Mouse (Mus musculus): Measurements from ENCODE around the gene Tbc1d21.

Tbc1d21 gene

DNA sequence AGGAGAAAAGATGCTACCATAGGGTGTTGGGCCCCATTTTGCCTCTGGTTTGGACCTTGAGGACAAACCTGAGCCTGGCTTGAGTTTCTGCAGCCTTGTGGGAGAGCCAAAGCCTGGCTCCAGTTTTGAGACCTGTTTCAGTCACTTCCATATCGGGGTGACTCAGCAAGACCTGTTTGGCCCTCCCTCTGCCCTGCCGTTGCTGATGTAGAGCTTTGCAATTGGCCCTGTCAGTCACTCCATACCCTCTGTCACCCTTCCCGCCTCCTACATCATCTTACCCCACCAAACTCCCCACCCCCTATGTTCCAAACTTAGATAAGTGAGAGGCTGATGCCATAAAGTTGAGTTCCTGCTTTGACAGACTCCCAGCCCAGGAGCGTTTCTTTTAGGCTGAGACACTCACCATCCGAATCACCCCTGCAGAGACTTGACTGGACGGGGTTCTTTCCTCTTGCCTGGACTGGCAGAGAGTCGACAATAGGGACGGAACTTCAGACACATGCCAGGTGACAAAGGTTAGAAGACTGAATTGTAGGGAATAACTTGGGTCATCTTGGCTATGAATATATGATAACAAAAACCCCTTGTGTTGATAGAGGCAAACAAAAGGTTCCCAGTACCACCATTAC lies 33.5 kb downstream of the Tbc1d21 start:
- DNase-seq = no peak

DNA sequence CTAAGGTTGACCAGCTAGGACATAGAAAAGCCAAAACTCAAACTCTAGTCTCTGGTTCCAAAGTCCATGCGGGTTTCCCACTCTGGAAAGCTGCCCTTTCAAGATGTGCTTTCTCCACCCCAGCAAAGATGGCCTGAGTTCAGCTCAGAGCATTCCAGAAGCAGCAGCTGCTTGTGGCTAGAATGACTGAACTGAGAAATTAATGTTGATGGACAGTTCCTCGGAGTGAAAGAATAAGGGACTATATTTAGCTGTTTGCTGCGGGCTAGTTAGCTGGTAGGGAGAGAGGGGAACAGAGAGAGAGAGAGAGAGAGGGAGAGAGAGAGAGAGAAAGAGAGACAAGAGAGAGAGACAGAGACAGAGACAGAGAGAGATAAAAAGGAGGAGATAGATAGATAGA lies 39.0 kb downstream of the Tbc1d21 start:
- DNase-seq = no peak

DNA sequence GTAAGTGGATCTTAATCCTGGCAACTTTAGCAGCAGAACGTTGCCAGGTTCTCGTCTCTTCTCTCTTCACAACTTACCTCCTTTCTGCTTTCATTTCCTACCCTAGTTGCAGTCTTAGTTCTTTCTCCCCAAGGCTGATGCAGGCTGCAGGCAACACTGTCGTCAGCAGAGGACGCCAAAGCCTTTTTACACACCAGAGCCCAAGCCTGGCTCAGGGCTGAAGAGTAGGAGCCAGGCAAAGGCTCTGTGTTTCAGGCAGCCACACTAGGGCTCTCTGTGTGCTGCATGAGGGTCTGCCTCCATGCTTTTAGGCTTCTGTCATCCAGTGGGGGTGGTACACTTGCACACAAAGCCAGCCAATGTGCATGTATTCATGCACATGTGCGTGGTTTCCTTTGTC lies 40.0 kb downstream of the Tbc1d21 start:
- DNase-seq = no peak

DNA sequence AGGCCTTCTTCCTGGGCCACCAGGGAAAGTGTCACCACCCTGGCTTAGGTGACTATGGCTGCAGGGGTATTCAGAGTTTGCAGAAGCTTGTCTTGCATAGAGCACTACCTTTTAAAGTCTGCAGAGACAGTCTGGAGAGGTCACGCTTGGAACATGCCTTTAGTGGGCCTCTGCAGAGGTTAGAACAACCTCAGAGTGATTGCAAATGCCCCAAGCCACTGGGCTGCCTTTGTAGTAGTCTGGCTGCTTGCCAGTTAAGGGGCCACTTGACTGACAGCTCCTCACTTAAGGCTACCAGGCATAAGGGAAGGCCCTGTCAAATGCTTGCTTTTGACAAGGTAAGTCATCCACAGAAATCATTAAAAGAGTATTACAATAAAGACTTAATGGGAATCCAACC lies 42.9 kb downstream of the Tbc1d21 start:
- no peak for DNase-seq

DNA sequence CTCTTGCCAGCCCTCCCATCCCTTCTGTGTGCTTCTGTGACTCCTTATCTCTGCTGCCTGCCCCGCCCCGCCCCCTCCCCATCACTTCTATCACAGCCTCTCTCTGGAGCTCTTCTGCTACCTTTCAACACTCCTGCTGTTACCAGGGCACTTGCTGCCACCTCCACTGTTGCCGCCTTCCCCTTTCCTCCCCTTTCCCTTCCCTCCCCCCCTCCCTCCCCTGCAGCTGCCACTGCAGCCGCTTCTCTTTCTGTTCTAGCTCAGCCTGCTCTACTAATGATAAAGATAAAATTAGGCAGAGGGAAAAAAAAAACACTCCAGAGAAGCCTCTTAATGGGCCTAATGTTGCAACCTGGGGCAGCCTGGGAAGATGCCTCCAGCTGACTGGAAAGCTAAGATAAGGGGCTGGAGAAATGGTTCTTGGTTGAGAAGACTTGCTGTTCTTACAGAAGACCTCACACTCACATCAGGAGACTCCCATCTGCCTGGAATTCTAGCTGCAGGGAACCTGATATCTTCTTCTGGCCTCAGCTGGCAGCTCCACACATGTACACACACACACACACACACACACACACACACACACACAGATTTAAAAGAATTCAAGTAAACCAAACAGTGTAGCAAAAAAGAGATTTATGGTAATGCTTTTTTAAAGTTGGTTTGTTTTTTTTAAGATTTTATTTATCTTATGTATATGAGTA lies 43.6 kb downstream of the Tbc1d21 start:
- DNase-seq = no peak

DNA sequence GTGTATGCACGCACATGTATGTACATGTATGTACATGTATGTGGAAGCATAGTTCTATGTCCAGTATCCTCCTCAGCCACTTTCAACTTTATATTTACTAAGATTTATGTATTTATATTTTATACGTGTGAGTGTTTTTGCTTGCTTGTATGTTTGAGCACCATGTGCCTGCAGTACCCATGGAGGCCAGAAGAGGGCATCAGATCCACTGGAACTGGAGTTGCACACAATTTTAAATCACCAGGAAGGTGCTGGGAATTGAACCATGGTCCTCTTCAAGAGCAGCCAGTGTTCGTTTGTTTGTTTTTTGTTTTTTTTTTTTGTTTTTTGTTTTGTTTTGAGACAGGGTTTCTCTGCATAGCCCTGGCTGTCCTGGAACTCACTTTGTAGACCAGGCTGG lies 48.6 kb downstream of the Tbc1d21 start:
- DNase-seq = no peak

DNA sequence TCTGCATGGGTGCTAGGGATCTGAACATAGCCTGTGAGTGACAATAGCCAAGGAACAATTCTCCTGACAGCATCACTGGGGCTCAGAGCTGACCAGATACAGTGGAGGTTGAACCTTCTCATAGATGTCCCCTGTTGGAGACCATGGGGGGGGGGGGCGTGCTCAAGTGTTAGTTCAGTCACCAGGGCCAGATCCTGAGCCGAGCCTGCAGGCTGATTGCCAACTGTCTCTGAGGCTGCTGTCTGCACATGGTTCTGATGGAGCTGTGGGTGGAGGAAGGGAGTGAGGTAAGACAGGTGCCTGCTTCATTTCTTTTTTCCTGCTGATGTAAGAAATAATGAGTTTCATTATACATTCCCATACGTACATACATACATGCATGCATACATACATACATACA lies 51.9 kb downstream of the Tbc1d21 start:
- DNase-seq = no peak

DNA sequence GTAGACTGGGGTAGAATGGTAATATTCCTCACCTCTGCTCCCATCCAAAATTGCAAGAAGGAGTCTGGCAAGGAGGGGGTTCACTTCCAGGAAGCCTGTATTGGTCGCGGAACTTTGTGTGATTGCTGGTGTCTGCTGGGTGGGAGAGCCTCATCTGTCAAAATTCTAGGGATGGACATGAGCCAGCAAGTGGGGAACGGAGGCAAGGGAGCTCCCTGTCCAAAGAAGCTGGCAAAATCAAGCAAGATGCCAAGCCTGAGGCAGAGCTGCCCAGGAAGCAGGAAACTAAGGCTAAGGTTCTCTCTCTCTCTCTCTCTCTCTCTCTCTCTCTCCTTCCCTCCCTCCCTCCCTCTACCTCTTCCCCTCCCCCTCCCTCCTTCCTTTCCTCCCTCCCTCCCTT lies 52.9 kb downstream of the Tbc1d21 start:
- no peak for DNase-seq

DNA sequence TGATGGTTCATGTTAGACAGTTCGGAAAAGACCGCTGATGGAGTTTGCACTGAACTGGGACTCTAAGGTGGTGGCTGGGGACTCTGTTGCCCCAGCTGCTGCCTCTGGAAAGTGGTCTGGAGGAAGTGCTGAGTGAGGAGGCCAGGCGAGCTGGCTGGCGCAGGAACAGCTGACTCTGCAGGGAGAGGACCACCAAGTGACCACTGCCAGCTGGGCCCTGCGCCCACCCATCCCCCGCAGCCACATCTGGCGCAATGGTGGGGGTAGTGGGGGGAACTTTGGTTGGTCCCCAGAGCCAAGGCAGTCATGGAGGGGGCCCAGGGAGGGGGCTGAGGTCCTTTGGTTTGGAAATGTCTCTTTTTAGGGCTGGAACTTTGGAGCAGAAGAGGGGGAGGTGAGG lies 53.5 kb downstream of the Tbc1d21 start:
- DNase-seq = no peak

DNA sequence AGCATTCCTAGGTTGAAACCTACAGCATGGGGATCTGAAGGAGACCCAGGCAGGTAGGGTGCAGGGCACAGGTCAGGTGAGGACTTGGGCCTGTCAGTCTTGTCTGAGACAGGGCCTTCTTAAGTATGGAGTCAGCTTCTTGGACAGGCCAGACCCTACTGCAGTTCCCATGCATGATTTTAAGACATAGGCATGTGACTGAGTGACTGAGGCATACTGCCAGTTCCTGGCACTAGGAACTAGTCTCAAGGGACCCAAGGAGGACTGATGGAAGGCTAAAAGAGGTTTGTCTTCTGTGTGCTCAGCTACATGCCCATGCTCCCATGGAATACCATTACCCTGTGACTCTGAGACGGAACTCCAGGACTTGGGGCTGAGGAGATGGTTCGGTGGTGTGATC lies 54.4 kb downstream of the Tbc1d21 start:
- DNase-seq = no peak

DNA sequence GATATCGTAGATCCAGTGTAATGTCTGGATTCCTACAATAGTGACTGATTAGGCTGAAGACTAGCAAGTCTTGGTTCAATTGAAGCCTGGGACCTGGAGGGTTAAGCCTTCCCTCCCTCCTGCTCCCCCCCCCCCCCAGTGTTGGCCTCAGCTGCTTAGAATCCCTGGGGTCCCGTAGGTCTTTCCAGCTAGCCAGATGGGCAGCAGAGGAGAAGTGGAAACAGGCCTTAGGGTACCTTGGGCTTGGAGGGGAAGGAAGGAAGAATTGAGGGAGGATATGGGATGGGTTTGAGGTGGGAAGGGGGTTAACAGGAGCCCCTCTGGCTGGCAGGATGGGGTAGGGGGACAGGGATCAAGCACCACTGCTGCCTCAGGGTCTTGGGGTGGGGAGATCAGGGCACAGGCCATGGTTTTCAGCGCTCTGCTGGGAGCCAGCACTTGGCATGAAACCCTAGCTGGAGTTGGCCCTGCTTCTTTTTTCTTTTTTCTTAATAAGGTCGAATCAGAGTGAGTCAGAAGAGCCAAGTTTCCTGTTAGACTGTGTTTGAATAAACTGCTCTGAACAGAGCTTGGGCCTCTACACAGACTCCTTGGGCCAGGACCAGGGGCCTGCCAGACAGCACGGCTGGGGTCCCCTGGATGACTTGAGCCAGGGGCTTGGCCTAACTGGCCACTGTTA lies 55.4 kb downstream of the Tbc1d21 start:
- DNase-seq = no peak

DNA sequence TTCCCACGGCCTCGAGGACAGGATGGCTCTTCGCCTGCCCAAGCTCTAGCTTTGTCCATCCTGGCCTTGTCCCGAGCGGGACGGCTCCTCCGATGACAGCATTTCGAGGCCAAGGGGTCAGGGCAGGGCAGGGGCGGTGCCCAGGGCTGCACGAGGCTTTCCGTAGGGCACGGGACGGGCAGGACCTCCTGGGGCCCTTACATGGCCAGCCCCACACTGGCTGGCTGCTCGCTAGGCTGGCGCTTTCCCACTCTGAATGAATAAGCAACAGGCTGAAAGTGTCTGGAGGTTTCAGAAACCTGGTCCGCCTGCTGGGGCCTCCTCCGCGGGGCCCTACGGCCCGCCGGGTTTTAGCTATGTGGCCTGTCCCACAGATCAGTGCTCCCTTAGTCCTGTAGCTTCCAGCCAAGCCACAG lies 57.3 kb downstream of the Tbc1d21 start, which contains the start of gene Loxl1:
Gene Loxl1 (minus strand): TSS at position 243 of the 416 bp plus-strand sequence.
- no peak for DNase-seq

DNA sequence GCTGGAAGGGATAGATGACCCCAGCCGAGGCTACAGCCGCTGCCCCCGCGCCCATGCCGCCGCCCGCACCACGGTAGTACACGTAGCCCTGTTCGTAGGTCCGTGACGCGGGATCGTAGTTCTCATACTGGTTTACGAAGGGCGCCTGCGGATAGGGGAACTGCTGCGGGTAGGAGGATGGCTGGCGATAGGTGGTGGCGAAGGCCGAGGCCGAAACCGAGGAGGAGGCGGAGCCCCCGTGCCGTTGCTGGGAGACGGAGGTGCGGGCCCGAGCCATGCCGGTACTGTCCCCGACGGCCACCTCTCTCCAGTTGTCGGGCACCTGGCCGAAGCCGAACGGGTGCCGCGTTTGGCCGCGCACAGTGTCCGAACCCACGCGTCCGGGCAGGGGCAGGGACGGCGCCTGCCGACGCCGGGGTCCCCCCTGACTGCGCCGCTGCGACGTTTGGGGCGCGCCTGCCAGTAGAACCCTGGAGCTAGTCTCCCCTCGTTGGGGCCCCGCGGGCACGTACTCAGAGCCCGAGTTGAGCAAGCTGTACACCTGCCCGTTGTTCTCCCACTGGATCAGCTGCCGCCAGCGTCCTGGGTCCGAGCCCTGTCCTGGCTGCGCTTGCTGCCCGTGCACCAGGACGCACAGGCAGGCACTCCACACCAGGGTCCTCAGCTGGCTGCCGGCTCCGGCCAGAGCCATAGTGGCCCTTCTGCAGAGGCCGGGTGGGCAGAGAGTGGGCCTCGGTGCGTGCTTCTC lies 57.9 kb downstream of the Tbc1d21 start:
- DNase-seq = no peak

DNA sequence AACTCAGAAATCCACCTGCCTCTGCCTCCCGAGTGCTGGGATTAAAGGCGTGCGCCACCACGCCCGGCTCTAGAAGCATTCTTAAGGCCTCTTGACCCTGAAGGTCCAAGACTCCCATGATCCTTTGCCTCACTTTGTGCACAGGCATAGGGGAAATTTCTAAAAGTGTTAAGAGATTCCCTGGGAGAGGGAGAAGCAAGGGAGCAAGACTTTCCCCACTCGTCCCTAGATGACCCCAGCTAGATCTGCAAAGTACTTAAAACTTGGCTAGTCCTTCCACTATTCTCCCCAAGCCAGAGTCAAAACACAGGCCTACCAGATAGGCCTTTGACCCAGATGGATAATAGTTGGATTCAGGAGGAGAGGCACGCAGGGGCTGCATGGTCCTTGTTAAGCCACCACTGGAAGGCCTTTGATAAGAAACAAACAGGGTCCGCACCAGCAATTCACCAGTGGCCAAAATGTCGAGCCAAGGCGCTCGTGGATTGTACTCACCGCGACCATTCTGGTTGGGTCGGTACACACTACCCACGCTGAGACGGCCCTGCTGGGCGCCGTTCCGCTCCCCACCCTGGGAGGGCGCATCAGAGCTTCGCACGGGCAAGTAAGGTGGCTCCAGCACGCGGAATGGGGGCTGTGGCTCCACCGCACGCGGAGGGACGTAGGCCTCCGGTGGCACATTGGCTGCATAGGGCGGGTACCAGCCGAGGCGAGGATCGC lies 58.9 kb downstream of the Tbc1d21 start:
- no peak for DNase-seq

DNA sequence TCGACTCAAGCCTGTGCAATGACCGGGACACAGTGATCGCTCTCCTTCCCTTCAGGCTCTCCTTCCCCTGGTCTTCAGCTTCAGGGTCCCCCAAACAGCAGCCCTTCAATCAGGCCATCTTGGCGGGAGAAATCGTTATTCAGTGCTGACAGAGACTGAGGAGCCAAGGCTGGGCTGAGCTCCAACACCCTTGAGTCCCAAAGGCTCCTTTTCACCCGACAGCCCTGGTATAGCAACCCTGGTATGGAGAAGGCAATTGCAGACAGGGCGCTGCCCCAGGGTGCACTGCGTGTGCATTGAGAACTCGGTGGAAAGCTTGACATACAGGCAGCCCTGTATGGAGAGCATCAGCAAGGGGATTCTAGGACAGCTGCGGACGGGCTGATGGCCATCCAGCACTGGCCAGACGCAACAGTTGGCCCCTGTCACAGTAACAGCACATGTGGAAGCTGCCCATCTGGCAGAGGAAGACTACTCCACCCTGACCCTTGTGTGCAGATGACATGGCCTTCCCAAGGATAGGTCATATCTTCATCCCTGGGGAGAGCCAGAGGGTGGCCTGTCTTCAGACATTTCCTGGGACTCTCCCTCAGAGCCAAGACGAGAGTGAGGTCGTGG lies 60.1 kb downstream of the Tbc1d21 start:
- DNase-seq = no peak
